Mouse (Mus musculus): ENCODE measurements at regions not wholly inside any gene's neighbourhood (a gene's known extent, or its start where the extent isn't known, plus 50 kb on each side); places are given as distances from the start of the nearest gene placed in this dataset.
A peak's percentile ranks its signal among the peaks of the same experiment; 100 is the strongest.

DNA sequence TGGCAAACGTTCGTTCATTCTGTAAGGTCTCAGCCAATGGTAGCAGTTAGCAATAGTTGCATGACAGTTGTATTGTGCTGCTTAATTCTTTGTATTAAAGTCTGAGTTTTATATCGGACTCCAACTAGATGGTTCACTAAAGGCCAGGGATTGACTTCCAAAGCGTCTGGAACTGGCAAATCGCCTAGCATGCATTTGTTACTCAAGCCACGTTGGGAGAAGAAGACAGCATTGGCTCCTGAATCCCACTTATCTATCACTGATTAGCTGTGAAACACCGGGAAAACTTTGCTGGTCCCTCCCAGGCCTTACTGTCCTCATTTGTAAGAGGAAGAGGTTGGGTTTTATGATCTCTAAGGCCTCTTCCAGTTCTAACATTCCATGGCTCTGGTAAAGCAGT is 124.8 kb upstream of the Igf1 start:
- Histone ChIP-seq H3K4me1 (ENCODE audit: control insufficient read depth, insufficient read depth, low read length) (no peaks in the 10 kb centered on the region), H3K27ac (ENCODE audit: insufficient read depth, low read length) (no peak overlapping the region), H3K4me3 (replicated peaks; ENCODE audit: insufficient read depth, low read depth, low read length) (no peak overlapping the region), H3K27me3 (ENCODE audit: control insufficient read depth, insufficient read depth, low read length) (no peaks in the 10 kb centered on the region)
- TF ChIP-seq POLR2A (IDR thresholded peaks at IDR 0.05; ENCODE audit: borderline replicate concordance, insufficient read depth, low read length), result no peak
- TF ChIP-seq CTCF (IDR thresholded peaks at IDR 0.05; ENCODE audit: borderline replicate concordance, insufficient read depth, low read depth, low read length), result no peak
- DNase-seq, result no peak
- 66% methylated on average over 7 of the region's 7 CpGs for WGBS

DNA sequence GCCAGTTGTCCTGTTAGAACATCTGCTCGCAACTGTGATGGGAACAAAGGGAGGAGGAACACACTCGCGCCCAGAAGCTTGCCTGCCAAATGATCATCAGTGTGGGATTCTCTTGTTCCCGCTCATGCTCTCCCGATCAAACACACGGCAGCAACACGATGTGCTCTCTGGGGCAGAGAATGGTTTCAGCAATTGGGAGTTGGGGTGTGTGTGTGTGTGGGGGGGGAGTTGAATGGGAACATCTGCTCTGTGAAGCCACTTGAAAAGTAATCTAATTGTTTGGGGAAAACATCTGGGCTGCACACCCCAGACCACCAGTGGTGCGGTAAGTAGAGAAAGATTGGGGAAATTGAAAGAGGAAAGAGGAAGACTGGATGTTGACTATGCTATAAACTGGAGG is 117.7 kb upstream of the Igf1 start:
- H3K4me3 ChIP-seq (replicated peaks; ENCODE audit: insufficient read depth, low read depth, low read length), result no peak overlapping the region
- no peak overlapping the region for H3K27ac ChIP-seq (ENCODE audit: insufficient read depth, low read length)
- H3K27me3 ChIP-seq (ENCODE audit: control insufficient read depth, insufficient read depth, low read length), result no peaks in the 10 kb centered on the region
- no peak for DNase-seq
- H3K4me1 ChIP-seq (ENCODE audit: control insufficient read depth, insufficient read depth, low read length), result no peaks in the 10 kb centered on the region
- 66% methylated on average over 8 of the region's 8 CpGs for WGBS
- no peak for TF ChIP-seq POLR2A (IDR thresholded peaks at IDR 0.05; ENCODE audit: borderline replicate concordance, insufficient read depth, low read length)
- TF ChIP-seq CTCF (IDR thresholded peaks at IDR 0.05; ENCODE audit: borderline replicate concordance, insufficient read depth, low read depth, low read length), result no peak

GRCm38 (mm10) chr10:87742766-87743165 is 115.3 kb upstream of the Igf1 start:
- H3K27me3 ChIP-seq (ENCODE audit: control insufficient read depth, insufficient read depth, low read length), result no peaks in the 10 kb centered on the region
- no peaks in the 10 kb centered on the region for H3K4me1 ChIP-seq (ENCODE audit: control insufficient read depth, insufficient read depth, low read length)
- H3K4me3 ChIP-seq (replicated peaks; ENCODE audit: insufficient read depth, low read depth, low read length), result no peak overlapping the region
- DNase-seq, result peak; percentile 49 to 69
- WGBS, result 86% methylated on average over 3 of the region's 3 CpGs
- no peak overlapping the region for H3K27ac ChIP-seq (ENCODE audit: insufficient read depth, low read length)
- TF ChIP-seq POLR2A (IDR thresholded peaks at IDR 0.05; ENCODE audit: borderline replicate concordance, insufficient read depth, low read length), result no peak
- TF ChIP-seq CTCF (IDR thresholded peaks at IDR 0.05; ENCODE audit: borderline replicate concordance, insufficient read depth, low read depth, low read length), result no peak

- WGBS, result 87% methylated on average over 2 of the region's 2 CpGs
- Histone ChIP-seq H3K4me3 (replicated peaks; ENCODE audit: insufficient read depth, low read depth, low read length) (no peak overlapping the region), H3K4me1 (ENCODE audit: control insufficient read depth, insufficient read depth, low read length) (no peaks in the 10 kb centered on the region), H3K27me3 (ENCODE audit: control insufficient read depth, insufficient read depth, low read length) (no peaks in the 10 kb centered on the region), H3K27ac (ENCODE audit: insufficient read depth, low read length) (no peak overlapping the region)
- TF ChIP-seq POLR2A (IDR thresholded peaks at IDR 0.05; ENCODE audit: borderline replicate concordance, insufficient read depth, low read length) (no peak), CTCF (IDR thresholded peaks at IDR 0.05; ENCODE audit: borderline replicate concordance, insufficient read depth, low read depth, low read length) (no peak)
- DNase-seq, result no peak
These were observed 110.1 kb upstream of the Igf1 start for GRCm38 (mm10) chr10:87747846-87748552.

DNA sequence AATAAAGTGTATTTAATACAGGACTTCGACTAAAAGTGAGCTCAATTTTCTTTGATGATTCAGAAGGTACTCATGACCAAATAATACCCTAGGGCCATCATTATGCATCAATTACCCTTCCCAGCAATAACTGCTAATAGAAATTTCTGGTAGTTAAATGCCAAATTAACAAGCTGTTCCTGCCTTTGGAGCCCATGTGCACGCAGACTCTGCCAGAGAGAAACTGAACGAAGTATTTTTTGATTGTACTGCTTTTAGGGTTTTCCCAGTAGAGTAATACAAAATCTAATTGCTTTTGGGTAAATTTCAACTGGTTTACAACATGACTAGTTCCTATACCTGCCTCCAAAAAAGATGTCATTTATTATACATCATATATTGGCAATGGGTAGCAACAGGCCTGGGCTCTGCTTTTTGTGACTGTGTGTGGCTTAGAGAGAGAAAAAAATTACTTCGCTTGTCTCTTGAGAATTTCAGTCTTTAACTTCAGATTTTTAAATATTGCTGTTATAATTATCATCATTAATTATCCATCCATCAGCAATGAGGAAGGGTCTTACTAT is 109.4 kb upstream of the Igf1 start:
- Histone ChIP-seq H3K4me1 (ENCODE audit: control insufficient read depth, insufficient read depth, low read length) (no peaks in the 10 kb centered on the region), H3K4me3 (replicated peaks; ENCODE audit: insufficient read depth, low read depth, low read length) (no peak overlapping the region), H3K27me3 (ENCODE audit: control insufficient read depth, insufficient read depth, low read length) (no peaks in the 10 kb centered on the region), H3K27ac (ENCODE audit: insufficient read depth, low read length) (no peak overlapping the region)
- DNase-seq, result no peak
- WGBS, result 48% methylated on average over 4 of the region's 4 CpGs
- TF ChIP-seq POLR2A (IDR thresholded peaks at IDR 0.05; ENCODE audit: borderline replicate concordance, insufficient read depth, low read length) (no peak), CTCF (IDR thresholded peaks at IDR 0.05; ENCODE audit: borderline replicate concordance, insufficient read depth, low read depth, low read length) (no peak)

GRCm38 (mm10) chr10:87750321-87750720 is 107.7 kb upstream of the Igf1 start:
- TF ChIP-seq POLR2A (IDR thresholded peaks at IDR 0.05; ENCODE audit: borderline replicate concordance, insufficient read depth, low read length), result no peak
- no peak for TF ChIP-seq CTCF (IDR thresholded peaks at IDR 0.05; ENCODE audit: borderline replicate concordance, insufficient read depth, low read depth, low read length)
- DNase-seq, result peak in 1 of 2 experiments; percentile 0
- Histone ChIP-seq H3K27me3 (ENCODE audit: control insufficient read depth, insufficient read depth, low read length) (no peaks in the 10 kb centered on the region), H3K4me3 (replicated peaks; ENCODE audit: insufficient read depth, low read depth, low read length) (no peak overlapping the region), H3K27ac (ENCODE audit: insufficient read depth, low read length) (no peak overlapping the region), H3K4me1 (ENCODE audit: control insufficient read depth, insufficient read depth, low read length) (no peaks in the 10 kb centered on the region)

DNA sequence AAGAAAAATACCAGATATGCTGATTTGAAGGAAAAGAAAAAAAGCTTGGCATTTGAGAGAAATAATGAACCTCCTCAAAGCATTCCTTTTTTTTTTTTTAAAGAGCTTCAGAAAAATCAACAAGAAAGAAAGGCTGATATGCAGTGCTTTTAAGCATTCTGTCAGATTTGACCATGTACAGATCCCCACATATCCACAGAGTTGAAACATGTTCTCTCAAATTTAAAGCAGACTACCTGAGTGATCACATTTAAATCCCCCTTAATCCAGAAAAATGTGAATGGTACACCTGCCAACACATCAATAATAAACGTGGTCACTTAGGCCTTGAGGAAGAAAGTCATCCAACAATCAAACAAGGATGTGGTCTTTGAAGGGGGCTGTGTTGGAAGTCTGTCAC is 107.1 kb upstream of the Igf1 start:
- TF ChIP-seq POLR2A (IDR thresholded peaks at IDR 0.05; ENCODE audit: borderline replicate concordance, insufficient read depth, low read length) (no peak), CTCF (IDR thresholded peaks at IDR 0.05; ENCODE audit: borderline replicate concordance, insufficient read depth, low read depth, low read length) (no peak)
- no peak for DNase-seq
- H3K4me3 ChIP-seq (replicated peaks; ENCODE audit: insufficient read depth, low read depth, low read length), result no peak overlapping the region
- no peaks in the 10 kb centered on the region for H3K4me1 ChIP-seq (ENCODE audit: control insufficient read depth, insufficient read depth, low read length)
- H3K27me3 ChIP-seq (ENCODE audit: control insufficient read depth, insufficient read depth, low read length), result no peaks in the 10 kb centered on the region
- 36% methylated on average over 1 of the region's 1 CpGs for WGBS
- no peak overlapping the region for H3K27ac ChIP-seq (ENCODE audit: insufficient read depth, low read length)

GRCm38 (mm10) chr10:87752117-87752516 is 105.9 kb upstream of the Igf1 start:
- H3K4me1 ChIP-seq (ENCODE audit: control insufficient read depth, insufficient read depth, low read length), result no peaks in the 10 kb centered on the region
- H3K4me3 ChIP-seq (replicated peaks; ENCODE audit: insufficient read depth, low read depth, low read length), result no peak overlapping the region
- H3K27ac ChIP-seq (ENCODE audit: insufficient read depth, low read length), result no peak overlapping the region
- TF ChIP-seq POLR2A (IDR thresholded peaks at IDR 0.05; ENCODE audit: borderline replicate concordance, insufficient read depth, low read length), result no peak
- TF ChIP-seq CTCF (IDR thresholded peaks at IDR 0.05; ENCODE audit: borderline replicate concordance, insufficient read depth, low read depth, low read length), result no peak
- no peak for DNase-seq
- 87% methylated on average over 2 of the region's 2 CpGs for WGBS
- H3K27me3 ChIP-seq (ENCODE audit: control insufficient read depth, insufficient read depth, low read length), result no peaks in the 10 kb centered on the region
